Mouse (Mus musculus): ENCODE measurements at regions not wholly inside any gene's neighbourhood (a gene's known extent, or its start where the extent isn't known, plus 50 kb on each side); places are given as distances from the start of the nearest gene placed in this dataset.

DNA sequence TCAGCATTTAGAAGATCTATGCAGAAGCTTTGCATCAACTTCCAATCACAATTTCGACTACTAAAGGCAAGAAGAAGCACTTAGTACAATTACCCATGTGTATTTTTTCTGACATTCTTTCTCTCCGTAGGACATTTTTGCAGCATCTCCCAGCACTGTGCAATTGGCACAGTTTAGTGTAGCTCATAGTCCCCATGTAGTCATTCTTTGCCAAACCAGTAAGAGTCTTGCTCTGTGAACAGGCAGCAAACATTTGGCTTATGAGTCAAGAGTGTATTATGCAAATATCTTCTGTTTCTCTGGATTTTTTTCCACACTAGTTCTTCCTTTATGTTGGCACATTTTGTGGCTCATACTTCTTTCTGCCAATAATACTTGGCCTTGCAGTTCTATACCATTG lies 129.2 kb downstream of the Anxa1 start:
- TF ChIP-seq CTCF (IDR thresholded peaks at IDR 0.05; ENCODE audit: low read depth) (no peak), EP300 (IDR thresholded peaks at IDR 0.05; ENCODE audit: low read depth) (no peak)
